Mouse (Mus musculus) Patski (cell line): ENCODE results near the gene Cryl1. TPM values are rescaled to one million over a fixed set of nuclear protein-coding genes. Genes with fewer than 3 reads are reported as not detected.
A peak's percentile ranks its signal among the peaks of the same experiment; 100 is the strongest.

Experiments used
- ATAC-seq: fragments of 100-300 bp; one replicate; pipeline ENCODE4 v1.8.0; 2021
- CTCF ChIA-PET: fragments of 350-600 bp; sonication (Branson Sonifier 250); formaldehyde crosslinking; loops from one replicate; lab custom pipeline; 2022; ENCODE audit warnings: inconsistent platforms; lab: Charles Lee
- POLR2A ChIA-PET: fragments of 350-600 bp; sonication (Branson Sonifier 250); formaldehyde crosslinking; loops from one replicate; lab custom pipeline; 2022; ENCODE audit warnings: antibody characterized with exemption, inconsistent platforms; lab: Charles Lee
- DNase-seq: peaks from one replicate; pipeline ENCODE4 v3.0.0-alpha.2; 2011; ENCODE audit warnings: low read depth, low spot score
- H3K27me3 ChIP-seq: fragments of 371-371 bp; one replicate; pipeline ENCODE4 v1.5.1; 2021
- CTCF ChIP-seq: fragments of 100-300 bp; IDR thresholded peaks from one replicate; pipeline ENCODE4 v1.5.1; 2021
- in situ Hi-C: fragments of 300-500 bp; cut with MboI; formaldehyde crosslinking; loops from 3 replicates; pipeline ENCODE4 v1.11.1; 2018; ENCODE audit warnings: low pct_unique_long_range_greater_than_20kb, mixed read lengths
- polyA plus RNA-seq: library from polyadenylated mRNA; unstranded; gene quantifications from one replicate; pipeline ENCODE4 v1.2.3, GENCODE M21; 2021

Gene Cryl1
- polyA plus RNA-seq, 1 experiment from 2014 or later, result 5.9 TPM

- no peaks in the 10 kb centered on the region for H3K27me3 ChIP-seq
- DNase-seq, result no peak
- TF ChIP-seq CTCF, result no peak
- CTCF ChIA-PET, result no interaction called here
- in situ Hi-C loops, result no loop called here
- POLR2A ChIA-PET, result no interaction called here
- no peak for ATAC-seq
Observed at GRCm38 (mm10) chr14:57351521-57352235, 46.7 kb downstream of the Cryl1 start.

DNA sequence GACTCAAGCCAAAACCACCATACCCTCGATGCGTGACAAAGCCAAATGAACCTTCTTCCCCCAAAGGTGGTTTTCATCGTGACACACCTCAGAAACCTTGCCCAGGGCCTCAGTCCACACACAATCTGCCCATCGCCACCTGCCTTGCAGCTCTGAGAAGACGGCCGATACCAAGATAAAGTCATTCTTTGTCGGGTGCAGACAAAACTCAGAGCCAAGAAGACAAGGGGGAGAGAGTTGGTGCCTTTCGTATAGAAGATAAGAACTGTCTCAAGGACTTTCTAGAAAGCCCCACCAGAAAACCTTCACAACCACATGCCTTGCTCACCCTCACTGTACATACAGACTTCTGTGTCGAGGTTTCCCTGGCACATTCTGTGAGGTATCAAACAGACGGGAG lies 48.4 kb downstream of the Cryl1 start:
- in situ Hi-C loops, result no loop called here
- ChIA-PET POLR2A (no interaction called here), CTCF (interaction anchor here (1.3 kb wide), 1 partner anchor 12 kb away, joined by 4 read pairs; no protein-coding TSS in a partner anchor)
- no peak for DNase-seq
- H3K27me3 ChIP-seq, result no peaks in the 10 kb centered on the region
- no peak for ATAC-seq
- TF ChIP-seq CTCF, result no peak

DNA sequence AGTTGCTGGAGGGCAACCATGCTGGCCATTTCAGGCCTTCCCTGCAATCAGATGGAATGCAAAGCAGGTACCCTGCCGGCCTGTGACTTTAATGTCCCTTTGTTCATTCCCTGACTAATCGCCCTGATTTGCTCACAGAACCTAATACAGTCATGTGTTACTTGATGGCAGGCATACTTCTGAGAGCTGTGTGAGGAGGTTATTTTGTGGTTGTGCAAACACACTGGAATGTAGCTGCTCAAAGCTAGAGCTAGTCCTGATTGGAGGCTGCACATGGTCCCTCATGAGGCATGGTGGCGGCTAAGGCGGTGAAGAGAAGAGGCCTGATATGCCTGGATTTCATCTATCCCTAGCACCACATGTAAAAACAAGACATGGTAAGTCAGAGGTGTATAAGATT lies 50.2 kb downstream of the Cryl1 start:
- CTCF ChIA-PET, result interaction anchor here (0.9 kb wide), 1 partner anchor 19 kb away, joined by 3 read pairs; no protein-coding TSS in a partner anchor
- ATAC-seq (peak; percentile 51), DNase-seq (no peak)
- H3K27me3 ChIP-seq, result no peaks in the 10 kb centered on the region
- TF ChIP-seq CTCF, result no peak
- in situ Hi-C loops, result no loop called here
- POLR2A ChIA-PET, result no interaction called here

DNA sequence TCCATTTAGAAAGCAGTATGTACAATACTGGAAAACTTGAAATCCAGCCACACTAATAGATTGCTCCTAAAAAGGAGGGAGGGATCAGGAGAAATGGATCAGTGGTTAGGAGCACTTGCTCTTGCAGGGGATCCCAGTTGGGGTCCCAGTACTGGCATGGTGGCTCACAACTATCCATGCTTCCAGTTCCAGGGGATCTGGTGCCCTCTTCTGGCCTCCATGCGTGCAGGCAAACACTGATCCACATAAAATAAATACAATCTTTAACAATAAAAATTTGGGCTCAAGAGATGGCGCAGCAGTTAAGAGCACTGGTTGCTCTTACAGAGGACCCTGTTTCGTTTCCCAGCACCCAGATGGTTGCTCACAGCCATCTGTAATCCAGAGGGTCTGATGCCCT lies 52.2 kb downstream of the Cryl1 start:
- CTCF ChIA-PET, result no interaction called here
- POLR2A ChIA-PET, result no interaction called here
- DNase-seq, result no peak
- peak; percentile 53 for TF ChIP-seq CTCF
- in situ Hi-C loops, result no loop called here
- no peak for ATAC-seq
- H3K27me3 ChIP-seq, result no peaks in the 10 kb centered on the region

DNA sequence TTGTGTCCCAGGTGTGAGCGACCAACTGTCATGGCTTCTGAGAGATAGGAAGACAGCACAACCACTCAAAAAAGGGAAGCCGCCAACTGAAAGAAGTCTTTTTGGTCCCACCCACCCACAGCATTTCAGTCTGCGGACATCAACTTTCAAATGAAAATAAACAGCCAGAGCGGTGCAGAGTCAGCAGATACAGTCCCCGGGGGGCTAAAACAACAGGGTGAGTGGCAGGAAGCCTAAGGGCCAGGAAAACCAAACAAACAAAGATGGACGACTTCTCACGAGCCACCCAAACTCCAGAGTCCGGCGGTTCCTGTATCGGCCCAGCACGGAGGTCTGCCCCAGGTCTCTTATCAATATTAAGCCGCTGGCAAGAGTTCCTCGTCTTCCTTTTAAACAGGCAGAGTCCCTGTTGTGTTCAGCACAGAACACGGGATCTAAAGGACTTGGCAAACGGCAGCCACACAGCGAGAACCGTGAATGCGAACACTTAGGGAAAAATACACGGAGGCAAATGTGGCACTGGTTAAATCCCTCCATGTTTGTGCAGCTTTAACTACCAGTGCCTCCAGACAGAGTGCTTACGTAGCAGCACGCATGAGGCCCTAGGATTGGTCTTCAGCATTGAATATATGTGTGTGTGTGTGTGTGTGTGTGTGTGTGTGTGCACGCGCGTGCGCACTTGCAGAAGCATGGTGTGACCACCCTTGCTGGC lies 53.4 kb downstream of the Cryl1 start:
- ATAC-seq, result no peak

DNA sequence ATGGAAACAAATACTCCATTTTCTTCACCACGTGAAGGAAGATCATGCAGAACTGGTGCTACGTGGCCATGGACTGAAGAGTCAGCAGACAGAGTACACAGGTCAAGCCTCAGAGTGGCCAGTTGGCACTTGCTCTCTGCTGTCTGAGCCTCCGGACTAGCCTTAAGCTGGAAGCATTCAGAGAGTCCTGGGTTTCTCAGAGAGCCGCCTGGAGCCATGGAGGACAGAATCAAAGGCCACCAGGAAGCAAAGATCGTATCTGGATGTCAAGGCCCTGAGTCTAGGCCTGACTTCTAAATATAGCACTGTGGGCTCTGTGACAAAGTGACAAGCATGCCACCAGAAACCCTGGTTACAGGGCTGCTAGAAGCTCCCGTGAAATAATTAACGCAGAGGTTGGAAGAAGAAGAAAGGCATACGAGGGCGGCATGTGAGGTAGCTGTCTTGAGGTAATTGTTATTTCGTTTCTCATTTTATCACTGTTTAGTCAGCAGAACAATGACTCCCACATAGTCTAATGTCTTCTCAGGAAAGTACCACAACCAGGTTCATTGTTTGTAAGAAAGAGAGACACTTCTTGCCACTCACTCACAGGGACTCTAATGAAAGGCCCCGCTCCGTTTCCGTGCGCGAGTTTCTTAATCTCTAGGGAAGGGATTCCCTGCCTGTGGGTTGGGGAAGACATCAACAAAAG lies 55.1 kb downstream of the Cryl1 start:
- H3K27me3 ChIP-seq, result no peaks in the 10 kb centered on the region
- in situ Hi-C loops, result no loop called here
- ATAC-seq (no peak), DNase-seq (no peak)
- ChIA-PET CTCF (interaction anchor here (0.8 kb wide), 1 partner anchor 19 kb away, joined by 3 read pairs; no protein-coding TSS in a partner anchor), POLR2A (no interaction called here)
- no peak for TF ChIP-seq CTCF

More for the DNA sequence above, 53.4 kb downstream of the Cryl1 start:
- no peak for TF ChIP-seq CTCF
- DNase-seq, result no peak
- in situ Hi-C loops, result no loop called here
- ChIA-PET CTCF (no interaction called here), POLR2A (no interaction called here)
- no peaks in the 10 kb centered on the region for H3K27me3 ChIP-seq

DNA sequence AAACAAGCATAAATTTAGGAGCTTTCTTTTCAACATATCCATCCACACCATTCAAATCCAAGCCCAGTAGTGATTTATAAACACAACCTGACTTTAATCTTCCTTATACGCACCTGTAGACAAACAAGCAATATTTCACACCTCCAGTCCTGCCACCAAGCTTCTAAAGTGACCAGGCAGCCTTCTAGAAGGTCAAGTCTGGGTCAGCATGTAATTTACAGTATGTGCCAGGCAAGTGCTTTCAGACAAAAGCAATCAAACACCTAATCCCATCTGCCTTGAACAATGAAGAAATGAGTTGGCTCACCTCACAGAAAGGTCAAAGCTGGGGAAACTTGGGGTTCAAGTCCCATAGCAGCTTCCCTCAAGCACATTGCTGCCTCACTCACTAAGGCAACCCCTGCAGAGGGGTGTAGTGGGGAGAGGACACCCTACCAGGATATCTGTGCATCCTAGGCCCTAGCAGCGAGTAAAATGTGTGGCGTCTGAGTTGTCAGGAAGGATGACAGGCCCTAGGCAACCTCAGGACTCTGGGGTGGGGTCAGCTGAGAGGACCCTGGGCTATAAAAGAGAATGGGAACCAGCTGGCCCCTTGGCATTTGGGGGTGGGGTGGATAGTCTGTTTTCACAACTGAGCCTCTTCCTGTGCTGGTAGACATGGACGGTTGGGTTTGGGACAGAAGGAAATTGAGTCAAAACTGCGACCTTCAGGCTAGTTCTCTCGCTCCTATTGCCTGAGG lies 55.8 kb downstream of the Cryl1 start:
- ChIA-PET CTCF (interaction anchor here (0.8 kb wide), 1 partner anchor 20 kb away, joined by 3 read pairs; no protein-coding TSS in a partner anchor), POLR2A (interaction anchor here (0.7 kb wide), 1 partner anchor 268 kb away, joined by 3 read pairs; no protein-coding TSS in a partner anchor)
- ATAC-seq, result no peak
- H3K27me3 ChIP-seq, result no peaks in the 10 kb centered on the region
- in situ Hi-C loops, result no loop called here
- DNase-seq, result no peak
- no peak for TF ChIP-seq CTCF

DNA sequence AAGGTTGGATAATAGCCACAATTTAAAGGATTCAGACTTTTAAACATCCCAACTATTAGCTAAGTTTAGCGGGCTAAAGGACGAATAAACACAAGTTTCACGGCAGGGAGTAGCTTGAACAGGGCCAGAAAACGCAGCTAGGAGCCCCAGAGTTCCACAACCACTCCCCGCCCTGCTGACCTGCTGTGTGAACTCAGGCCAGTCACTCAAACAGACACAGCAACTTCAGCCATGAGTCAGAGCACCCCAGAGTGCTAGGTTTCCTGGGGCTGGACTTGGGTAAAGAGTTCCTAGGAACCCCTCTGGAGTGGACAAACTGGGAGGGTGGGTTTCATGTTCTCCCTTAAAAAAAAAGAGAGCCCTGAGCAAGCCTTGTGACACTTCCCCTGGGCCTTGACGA lies 59.7 kb downstream of the Cryl1 start:
- no peaks in the 10 kb centered on the region for H3K27me3 ChIP-seq
- ChIA-PET POLR2A (interaction anchor here (0.8 to 1.5 kb wide), 2 partner anchors 11 to 25 kb away, joined by 3 to 4 read pairs; no protein-coding TSS in a partner anchor), CTCF (interaction anchor here (1.4 kb wide), 1 partner anchor 12 kb away, joined by 4 read pairs; no protein-coding TSS in a partner anchor)
- ATAC-seq (no peak), DNase-seq (no peak)
- in situ Hi-C loops, result no loop called here
- no peak for TF ChIP-seq CTCF

DNA sequence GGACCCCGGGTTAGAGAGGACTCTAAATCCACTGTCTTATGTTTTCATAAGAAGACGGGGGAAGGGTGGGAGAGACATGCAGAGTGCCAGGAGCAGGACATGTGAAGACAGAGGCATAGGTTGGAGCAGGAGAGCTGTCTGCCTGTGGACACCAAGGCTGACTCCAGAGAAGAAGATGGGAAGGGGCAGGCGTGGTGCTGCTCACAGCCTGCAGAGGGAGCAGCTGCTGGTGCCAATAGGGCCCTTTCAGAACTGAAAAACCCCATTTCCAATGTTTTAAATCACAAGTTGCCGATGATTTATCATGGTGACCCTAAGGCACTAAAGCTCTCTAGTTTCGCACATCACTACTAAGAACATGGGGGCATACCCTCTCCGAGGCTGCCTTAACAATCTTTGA lies 63.5 kb downstream of the Cryl1 start:
- DNase-seq, result no peak
- POLR2A ChIA-PET, result no interaction called here
- H3K27me3 ChIP-seq, result no peaks in the 10 kb centered on the region
- CTCF ChIA-PET, result no interaction called here
- in situ Hi-C loops, result no loop called here
- ATAC-seq, result no peak
- TF ChIP-seq CTCF, result peak; percentile 34

GRCm38 (mm10) chr14:57332503-57332902 lies 65.8 kb downstream of the Cryl1 start:
- no peak for TF ChIP-seq CTCF
- no peaks in the 10 kb centered on the region for H3K27me3 ChIP-seq
- in situ Hi-C loops, result no loop called here
- no peak for DNase-seq
- ATAC-seq, result no peak
- ChIA-PET POLR2A (no interaction called here), CTCF (no interaction called here)
